Mouse (Mus musculus): Measurements from ENCODE around the gene Eml1.

Eml1 gene

GRCm38 (mm10) chr12:108370596-108371428, at the start of gene Eml1:
Gene Eml1 (plus strand): TSS chr12:108370957.
- DNase-seq, result no peak

GRCm38 (mm10) chr12:108326401-108326800, 44.4 kb upstream of the Eml1 start:
- no peak for DNase-seq

- DNase-seq, result peak; percentile 90
Measured at GRCm38 (mm10) chr12:108327889-108328491, 42.8 kb upstream of the Eml1 start.

DNA sequence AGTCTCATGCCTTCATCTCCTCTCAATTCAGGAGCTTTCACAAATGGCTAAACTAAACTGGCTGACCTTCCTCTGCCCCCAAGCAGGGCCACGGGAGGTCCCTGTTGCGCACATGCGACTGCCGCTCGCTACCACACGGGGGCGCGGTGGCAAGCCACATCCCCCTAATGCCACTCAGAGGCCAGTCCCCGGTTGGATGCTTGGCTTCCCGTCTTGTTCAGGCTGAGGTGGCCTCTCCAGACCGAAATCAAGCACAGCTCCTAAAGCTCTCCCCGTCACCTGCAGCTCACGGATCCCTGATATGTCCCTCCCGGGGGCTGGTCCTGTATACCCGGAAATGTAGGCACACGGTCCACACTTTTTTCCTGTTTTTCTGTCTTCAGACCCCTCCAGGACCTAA, 37.7 kb upstream of the Eml1 start:
- DNase-seq, result peak; percentile 86

DNA sequence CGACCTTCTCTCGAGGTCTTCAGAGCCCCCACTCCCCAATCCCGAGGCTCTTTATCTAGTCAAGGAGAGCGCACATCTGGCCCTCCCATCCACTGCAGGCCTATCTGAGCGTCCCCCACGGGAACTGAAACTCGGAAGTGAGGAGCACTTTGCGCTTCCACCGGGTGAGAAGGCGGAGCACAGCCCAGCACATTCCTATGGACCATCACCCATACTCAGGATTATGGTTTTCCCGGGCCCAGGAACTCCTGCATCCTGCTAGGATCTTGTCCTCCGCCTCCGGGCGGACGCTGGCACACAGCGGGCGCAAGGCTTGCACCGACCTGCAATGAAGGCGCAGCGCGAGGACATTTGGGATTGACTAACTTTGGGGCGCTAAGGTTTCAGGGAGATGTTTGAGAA, 37.3 kb upstream of the Eml1 start:
- DNase-seq, result no peak

DNA sequence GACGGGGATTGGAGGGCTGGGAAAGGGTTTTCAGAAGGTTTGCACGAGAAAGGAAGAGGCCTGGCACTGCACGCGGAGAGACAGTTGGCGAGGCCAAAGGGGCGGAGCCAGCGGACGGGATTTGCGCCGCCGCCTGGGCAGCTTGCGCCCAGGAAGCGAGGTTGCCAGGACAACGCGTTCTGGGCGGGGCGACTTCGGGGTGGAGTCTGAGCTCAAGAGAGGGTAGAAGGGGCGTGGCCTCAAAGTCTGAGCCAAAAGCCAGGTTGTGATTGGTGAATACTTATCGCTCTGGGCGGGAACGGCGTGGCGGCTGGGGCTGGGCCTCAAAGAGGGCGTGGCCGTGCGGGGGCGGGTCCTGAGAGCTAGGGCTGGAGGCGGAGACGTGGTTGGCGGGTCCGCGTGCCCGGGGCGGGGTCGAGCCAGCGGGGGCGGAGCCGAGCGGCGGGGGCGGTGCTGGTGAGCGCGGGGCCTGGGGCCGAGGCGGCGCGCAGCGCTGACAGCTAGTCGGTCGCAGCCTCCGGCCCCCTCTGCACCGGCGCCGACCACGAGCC, 36.8 kb upstream of the Eml1 start, which contains the start of gene Cyp46a1:
Gene Cyp46a1 (plus strand): TSS at position 487 of the 551 bp plus-strand sequence.
- DNase-seq, result peak; percentile 100

DNA sequence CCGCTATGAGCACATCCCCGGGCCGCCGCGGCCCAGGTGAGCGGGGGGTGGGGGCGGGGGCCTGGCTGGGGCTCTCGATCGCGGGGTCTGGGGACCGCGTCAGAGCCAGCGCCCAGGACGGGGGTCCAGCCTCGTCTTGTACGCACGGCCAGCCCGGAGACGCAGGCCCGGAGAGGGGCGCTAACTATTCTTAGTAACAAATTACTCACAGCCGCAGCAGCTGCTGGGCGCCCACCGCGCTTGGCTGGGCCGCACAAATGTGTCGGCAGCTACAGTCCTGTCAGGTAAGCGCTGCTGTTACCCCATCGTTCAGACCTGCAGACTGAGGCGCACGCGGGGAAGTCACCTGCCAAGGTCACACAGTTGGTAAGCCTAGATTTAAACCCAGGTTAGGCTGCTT, 36.2 kb upstream of the Eml1 start:
- DNase-seq, result peak; percentile 44

DNA sequence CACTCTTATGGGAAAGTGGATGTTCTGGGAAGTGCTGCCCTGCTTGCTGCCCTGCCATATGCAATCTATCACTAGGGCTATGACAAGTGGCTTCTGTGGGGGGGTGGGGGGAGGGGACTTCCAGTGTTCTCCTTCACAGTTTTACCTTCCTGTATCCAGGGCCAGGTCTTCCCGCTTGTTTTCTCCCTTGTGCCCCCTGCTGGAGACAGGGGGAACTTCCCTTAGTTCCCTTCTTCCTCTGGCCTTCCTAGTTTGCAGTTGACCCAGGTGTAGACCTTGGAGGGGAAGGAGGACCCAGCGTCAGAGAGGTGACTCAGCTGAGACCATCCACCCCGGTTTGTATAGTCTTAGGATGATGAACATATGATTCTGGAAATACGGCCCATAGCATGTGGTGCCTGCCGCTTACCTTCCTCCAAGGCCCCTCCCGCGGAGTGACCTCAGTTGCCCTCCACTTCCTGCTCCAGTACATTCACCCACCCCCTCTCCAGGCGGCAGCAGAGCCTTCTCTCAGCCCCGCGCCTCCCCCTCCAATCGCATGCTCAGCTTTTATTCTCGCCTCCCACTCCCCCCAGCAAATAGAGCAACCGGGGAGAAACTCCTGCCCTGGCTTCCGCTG, 32.1 kb upstream of the Eml1 start:
- DNase-seq, result peak; percentile 79

DNA sequence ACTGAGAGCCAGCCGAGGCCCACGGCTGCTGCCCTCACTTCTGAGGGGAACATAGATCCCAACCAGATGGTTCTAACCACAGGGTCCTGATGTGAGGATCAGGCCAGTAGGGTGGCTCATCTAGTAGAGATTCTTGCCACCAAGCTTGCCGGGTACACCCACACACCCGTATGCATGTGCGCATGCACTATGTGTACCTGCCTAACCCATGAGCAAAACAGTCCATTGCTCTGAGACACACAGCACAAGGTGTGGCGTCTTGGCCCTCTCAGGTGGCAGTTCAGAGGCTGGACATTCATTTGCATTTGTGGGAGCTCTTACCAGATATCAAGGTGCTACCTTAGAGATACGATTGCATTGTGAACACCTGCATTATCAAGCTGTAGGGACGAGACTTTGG, 22.6 kb upstream of the Eml1 start:
- no peak for DNase-seq

- no peak for DNase-seq
Measured at GRCm38 (mm10) chr12:108349026-108349425, 21.7 kb upstream of the Eml1 start.

DNA sequence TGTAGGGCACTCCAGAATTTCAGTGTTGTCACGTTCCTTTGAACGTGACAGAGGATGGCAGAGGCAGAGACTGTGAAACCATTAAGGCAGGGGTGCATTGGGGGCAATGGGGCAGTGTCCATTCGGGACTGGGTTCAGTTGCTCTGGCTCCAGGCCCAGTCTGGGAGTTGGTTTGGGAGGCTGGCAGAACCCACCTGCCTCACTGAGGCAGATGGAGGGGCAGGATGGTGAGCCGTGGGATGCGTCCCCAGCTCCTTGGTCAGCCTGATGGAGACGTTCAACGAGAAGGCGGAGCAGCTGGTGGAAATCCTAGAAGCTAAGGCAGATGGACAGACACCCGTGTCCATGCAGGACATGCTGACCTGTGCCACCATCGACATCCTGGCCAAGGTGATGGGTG, 19.8 kb upstream of the Eml1 start:
- no peak for DNase-seq

DNA sequence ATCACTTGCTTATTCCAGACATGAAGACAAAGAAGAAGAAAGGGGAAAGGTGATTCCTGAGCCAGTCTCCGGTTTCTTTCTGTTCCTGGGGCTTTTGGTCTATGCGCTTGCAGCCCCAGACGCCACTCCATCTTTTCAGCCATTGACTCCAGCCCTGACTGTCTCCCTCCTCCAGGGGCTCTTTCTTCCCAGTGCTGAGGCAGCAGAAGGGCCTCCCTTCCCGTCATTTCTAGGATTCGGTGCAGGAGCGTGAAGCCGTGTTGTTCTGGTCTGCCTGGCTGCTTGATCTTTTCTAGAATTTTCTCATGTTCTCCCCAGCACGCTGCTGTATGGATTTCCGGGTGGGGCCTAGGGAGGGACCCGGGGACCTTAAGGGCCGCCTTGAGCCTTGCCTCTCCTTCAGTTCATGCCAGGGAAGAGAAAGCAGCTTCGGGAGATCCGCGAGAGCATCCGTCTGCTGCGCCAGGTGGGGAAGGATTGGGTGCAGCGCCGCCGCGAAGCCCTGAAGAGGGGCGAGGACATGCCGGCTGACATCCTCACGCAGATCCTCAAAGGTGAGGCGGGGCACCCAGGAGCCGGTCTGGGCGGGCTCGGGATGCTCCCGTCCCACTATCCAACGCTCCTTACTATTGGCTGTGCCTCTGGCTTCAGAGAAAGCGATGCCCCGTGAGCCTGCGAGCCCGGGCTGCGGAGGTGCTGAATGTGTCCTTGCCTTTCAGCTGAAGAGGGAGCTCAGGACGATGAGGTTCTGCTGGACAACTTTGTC, 18.2 kb upstream of the Eml1 start:
- DNase-seq, result no peak

DNA sequence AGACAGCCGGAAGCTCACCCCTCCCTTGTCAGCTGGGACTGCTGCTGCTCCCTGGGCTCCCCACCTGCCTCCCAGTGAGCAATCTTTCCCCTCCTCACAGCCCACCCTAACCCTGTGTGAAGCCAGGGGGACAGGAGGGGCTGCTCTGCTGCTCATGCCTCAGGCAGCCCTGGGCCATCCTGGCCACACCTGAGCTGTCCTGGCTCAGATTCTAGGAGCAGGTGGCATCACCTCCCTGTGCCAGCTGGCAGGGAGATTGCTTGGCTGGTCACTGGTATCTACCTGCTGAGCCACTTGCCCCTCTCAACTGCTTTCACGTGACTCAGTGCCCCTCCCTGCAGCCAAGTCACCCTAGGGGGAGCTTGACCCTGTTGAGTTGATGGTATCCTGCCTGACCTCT, 16.5 kb upstream of the Eml1 start:
- no peak for DNase-seq

DNA sequence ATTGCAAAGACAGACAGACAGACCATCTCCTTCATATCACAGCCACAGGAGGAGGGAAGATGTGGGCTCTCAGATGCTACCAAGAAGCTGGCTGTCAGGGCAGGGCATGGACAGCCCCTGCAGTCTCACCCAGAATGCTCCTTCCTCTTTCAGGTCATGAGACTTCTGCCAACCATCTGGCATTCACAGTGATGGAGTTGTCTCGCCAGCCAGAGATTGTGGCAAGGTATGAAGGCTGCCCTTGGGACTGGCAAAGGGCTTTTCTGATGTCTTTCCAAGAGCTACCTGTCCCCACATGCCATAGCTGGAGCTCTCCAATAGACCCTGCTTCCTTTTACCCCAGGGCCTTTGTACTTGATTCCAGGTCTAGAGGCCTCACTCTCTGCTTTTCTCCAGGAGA, 15.5 kb upstream of the Eml1 start:
- no peak for DNase-seq

DNA sequence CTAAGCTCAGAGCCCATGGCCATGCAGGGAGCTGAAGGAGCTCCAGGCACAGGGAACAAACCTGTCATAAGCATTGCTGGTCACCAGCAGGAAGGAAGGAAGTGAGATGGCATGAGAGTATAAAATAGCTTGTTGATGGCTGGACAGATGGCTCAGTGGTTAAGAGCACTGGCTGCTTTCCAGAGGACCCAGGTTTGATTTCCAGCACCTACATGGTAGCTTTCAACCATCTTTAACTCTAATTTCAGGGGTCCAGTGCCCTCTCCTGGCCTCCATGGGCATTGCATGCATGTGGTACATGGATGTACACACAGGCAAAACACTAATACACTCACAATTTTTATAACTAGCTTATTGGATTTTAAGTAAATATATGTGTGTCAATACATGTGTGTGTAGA, 14.8 kb upstream of the Eml1 start:
- no peak for DNase-seq

- peak; percentile 81 for DNase-seq
Measured at GRCm38 (mm10) chr12:108363796-108364195, 7.0 kb upstream of the Eml1 start.

DNA sequence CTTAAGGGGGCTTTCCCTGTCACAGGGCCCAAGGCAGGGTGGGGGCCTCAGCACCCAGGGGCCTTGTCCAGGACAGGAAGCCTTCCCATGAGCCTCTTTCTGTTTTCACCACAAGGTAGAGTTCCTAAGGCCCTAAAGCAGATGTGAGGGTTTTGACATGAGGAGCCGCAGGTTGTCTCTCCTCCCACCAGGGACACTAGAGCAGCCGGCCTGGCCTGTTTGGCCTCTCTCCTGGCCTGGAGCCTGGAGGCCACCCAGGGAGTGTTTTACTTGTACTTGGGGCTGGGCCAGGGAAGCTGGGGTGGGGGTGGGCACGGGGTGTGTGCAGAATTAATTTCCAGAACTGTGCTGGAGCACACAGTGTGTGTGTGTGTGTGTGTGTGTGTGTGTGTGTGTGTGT, 5.4 kb upstream of the Eml1 start:
- no peak for DNase-seq

GRCm38 (mm10) chr12:108365868-108366267, 4.9 kb upstream of the Eml1 start:
- DNase-seq, result no peak

DNA sequence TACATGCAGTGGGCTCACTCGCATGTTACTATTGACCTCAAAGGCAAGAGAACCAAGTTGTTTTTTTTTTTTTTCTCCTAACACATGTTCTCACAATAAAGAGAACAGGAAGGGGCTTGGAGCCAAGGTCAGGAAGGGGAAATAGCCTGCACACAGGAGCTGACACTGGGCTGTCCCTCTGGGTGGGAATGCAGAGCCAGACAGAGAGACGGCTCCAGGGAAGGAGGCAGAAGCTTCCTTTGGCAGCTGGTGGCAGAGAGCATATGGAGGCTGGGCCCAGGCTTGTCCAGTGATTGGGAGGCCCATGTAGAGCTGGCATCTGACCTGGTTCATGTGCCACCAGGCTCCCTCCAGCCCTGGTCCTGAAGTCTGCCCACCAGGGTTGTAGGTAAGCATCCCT, 2.8 kb upstream of the Eml1 start:
- no peak for DNase-seq

DNA sequence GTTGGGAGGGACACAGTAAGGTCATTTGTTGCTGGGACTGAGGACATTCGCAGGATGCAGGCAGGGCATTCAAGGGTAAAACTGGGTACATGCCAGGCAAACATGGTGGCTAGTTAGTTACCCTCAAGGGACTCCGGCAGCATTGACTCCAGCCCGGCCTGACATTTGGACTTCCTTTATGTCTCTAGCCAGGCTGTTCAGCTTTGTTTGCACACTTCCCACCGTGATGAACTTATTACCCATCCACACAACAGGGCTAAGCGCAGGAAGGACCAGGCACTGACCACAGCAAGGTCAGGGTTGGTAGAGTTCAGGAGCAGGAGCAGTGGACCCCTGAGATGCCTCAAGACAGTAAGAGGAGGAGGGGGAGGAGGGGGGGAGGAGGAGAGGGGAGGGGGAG, 1.8 kb upstream of the Eml1 start:
- DNase-seq, result no peak

DNA sequence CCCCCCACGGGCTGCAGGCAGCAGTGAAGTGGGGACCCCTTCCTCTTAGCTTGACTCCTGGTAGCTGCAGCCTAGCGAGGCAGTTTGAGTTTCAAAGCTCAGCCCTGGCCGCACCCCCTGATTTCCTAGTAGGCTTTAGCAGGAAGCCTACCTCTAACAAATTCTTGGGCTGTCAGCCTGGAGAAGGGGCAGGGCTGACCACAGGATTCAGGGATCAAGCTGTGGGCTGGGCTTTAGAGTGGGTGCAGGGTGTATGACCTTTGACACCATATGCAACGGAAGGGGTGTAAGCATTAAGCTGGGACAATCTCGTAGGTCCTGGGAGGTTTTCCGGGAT, 640 bp downstream of the Eml1 start:
- DNase-seq, result no peak

DNA sequence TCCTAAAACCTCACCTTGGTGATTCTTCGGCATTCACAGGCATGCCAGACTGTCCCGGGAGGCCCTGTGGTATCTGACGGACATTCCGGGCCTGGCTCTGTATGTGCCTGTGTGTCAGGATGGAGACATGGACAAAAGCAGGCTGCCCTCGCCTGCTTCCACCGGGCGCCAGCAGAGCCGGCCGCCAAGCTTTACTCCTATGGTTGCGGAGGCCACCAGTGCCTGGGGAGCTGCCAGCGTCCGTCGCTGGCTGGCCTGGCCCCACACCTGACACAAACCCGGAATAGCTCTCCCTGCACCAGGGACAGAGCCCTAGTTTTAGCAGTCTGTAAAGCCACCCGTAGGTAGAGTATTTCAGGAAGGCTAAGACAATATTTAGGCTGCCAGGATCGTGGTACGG, 1.5 kb downstream of the Eml1 start:
- DNase-seq, result no peak

DNA sequence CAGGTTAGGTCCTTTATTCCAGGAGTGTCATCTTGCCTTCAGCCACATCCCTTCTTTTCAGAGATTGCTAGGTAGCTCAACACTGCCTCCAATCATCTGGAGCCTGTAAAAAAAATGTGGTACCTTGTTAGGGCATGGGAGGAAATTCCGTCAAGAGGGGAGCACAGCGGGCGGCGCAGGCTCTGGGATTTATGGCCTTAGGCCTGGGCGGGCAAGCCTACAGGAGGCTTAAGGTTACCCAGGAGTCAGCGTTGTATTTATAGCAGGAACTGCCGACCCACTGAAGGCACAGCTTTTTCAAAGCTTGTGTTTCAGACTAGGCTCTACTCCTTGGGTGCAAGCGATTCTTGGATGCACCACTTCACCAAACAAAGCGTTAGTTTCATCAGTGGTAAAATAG, 2.9 kb downstream of the Eml1 start:
- DNase-seq, result no peak

Data from right cerebral cortex, adult 18-20 months (tissue).